7 mouse cellular contexts compared by ENCODE assay signal in the genomic region with DNA sequence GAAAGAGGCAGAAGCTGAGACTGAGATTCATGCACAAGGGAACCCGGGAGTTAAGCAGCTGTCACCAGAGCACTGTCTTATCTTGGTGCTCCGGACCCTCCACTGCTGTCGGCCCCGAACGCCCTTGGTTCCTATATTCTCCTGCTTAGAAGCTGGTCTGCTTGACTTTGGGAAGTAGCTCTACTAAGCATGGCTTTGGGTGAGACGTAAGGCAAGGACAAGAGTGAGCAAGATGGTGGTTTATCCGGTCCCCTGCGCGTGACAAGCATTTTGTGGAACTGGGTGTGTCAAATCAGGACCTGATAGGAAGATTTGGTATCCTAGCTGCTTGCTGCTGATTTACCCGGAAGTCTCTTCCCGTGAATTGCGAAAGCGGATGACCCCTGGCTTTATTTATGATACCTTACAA. TPM values are rescaled to one million over a fixed set of nuclear protein-coding genes. Genes with fewer than 3 reads are reported as not detected.
DNase-seq lines count a peak whose midpoint lies in the region; ATAC-seq lines count a peak whose summit lies in the region.

No protein-coding gene starts in this region.

- H3K4me1 ChIP-seq in embryonic facial prominence, embryonic 13.5 days = peaks cover 6% of the 10 kb centered on the region
- peaks cover 11% of the 10 kb centered on the region for H3K4me1 ChIP-seq in limb, embryonic 15.5 days
- peaks cover 10% of the 10 kb centered on the region for H3K4me1 ChIP-seq in midbrain, embryonic 14.5 days (ENCODE audit: control insufficient read depth, insufficient read depth, low read length)

- no peaks in the 10 kb centered on the region for H3K9me3 ChIP-seq in embryonic facial prominence, embryonic 13.5 days
- no peaks in the 10 kb centered on the region for H3K9me3 ChIP-seq in limb, embryonic 15.5 days
- H3K9me3 ChIP-seq in midbrain, embryonic 14.5 days (ENCODE audit: control insufficient read depth, low read length) = no peaks in the 10 kb centered on the region

- peak overlapping the region; percentile 55 for H3K4me3 ChIP-seq in embryonic facial prominence, embryonic 13.5 days
- H3K4me3 ChIP-seq in limb, embryonic 15.5 days = peak overlapping the region; percentile 84
- peak overlapping the region; percentile 79 for H3K4me3 ChIP-seq in midbrain, embryonic 14.5 days (replicated peaks; ENCODE audit: low read depth, low read length)

- H3K27ac ChIP-seq in embryonic facial prominence, embryonic 13.5 days = peak overlapping the region; percentile 94
- peak overlapping the region; percentile 97 for H3K27ac ChIP-seq in limb, embryonic 15.5 days
- H3K27ac ChIP-seq in midbrain, embryonic 14.5 days (replicated peaks; ENCODE audit: low read depth, low read length) = peak overlapping the region; percentile 97

- peak overlapping the region; percentile 78 for H3K9ac ChIP-seq in embryonic facial prominence, embryonic 13.5 days
- H3K9ac ChIP-seq in limb, embryonic 15.5 days = peak overlapping the region; percentile 56
- H3K9ac ChIP-seq in midbrain, embryonic 14.5 days (replicated peaks; ENCODE audit: low read length) = peak overlapping the region; percentile 89

- ATAC-seq in CD4-positive, CD25-positive, alpha-beta regulatory T cell, adult 4 months = peak; percentile 5
- 0 out of 2 replicates have a peak, but pooled peaks have one; percentile 1 for ATAC-seq in embryonic facial prominence, embryonic 13.5 days (ENCODE audit: insufficient number of reproducible peaks, insufficient read depth, low FRiP score, low TSS enrichment, low read depth)
- ATAC-seq in limb, embryonic 15.5 days (ENCODE audit: insufficient number of reproducible peaks, low FRiP score, low TSS enrichment, low read depth) = peak; percentile 9; the same call in 1 of the 2 replicates
- peak; percentile 48; the same call in 1 of the 2 replicates for ATAC-seq in midbrain, embryonic 14.5 days (ENCODE audit: low FRiP score, low TSS enrichment)

- WGBS in embryonic facial prominence, embryonic 13.5 days = 10% methylated on average over 13 of the region's 13 CpGs
- 7% methylated on average over 13 of the region's 13 CpGs for WGBS in limb, embryonic 15.5 days
- 14% methylated on average over 13 of the region's 13 CpGs for WGBS in midbrain, embryonic 14.5 days

- peaks cover 18% of the 10 kb centered on the region for H3K36me3 ChIP-seq in embryonic facial prominence, embryonic 13.5 days
- H3K36me3 ChIP-seq in limb, embryonic 15.5 days = peaks cover 22% of the 10 kb centered on the region
- H3K36me3 ChIP-seq in midbrain, embryonic 14.5 days (ENCODE audit: control insufficient read depth, insufficient read depth, low read length) = peaks cover 17% of the 10 kb centered on the region

- H3K4me2 ChIP-seq in embryonic facial prominence, embryonic 13.5 days = peak overlapping the region; percentile 71
- H3K4me2 ChIP-seq in limb, embryonic 15.5 days = peak overlapping the region; percentile 87
- peak overlapping the region; percentile 77 for H3K4me2 ChIP-seq in midbrain, embryonic 14.5 days (ENCODE audit: low read length)

- H3K27me3 ChIP-seq in embryonic facial prominence, embryonic 13.5 days = no peaks in the 10 kb centered on the region
- H3K27me3 ChIP-seq in limb, embryonic 15.5 days = no peaks in the 10 kb centered on the region
- H3K27me3 ChIP-seq in midbrain, embryonic 14.5 days (ENCODE audit: control insufficient read depth, insufficient read depth, low read length) = no peaks in the 10 kb centered on the region

- peak; percentile 84 for DNase-seq in 3T3-L1 (ENCODE audit: low read depth, low spot score)
- DNase-seq in induced T-regulatory cell, adult 2 months (ENCODE audit: low read depth) = peak; percentile 61
- peak; percentile 68 for DNase-seq in midbrain, embryonic 14.5 days
- no peak for DNase-seq in T-cell, adult 2 months (ENCODE audit: low spot score)

RNA-seq across cellular contexts. Expression of a gene that starts 0.7 kb away (rescaled TPM):
- polyA plus RNA-seq in CD4-positive, CD25-positive, alpha-beta regulatory T cell, adult 4 months (2017; shearing (Covaris generic)) = 10 to 100 TPM; 31.0 to 32.7 TPM
- polyA plus RNA-seq in embryonic facial prominence, embryonic 13.5 days (2015; fragmentation: Nextera tagmentation; extraction: Ambion mirVana) = 55.4 and 58.0 TPM in 2 replicates
- polyA plus RNA-seq in limb, embryonic 15.5 days (2015; fragmentation: Nextera tagmentation; extraction: Ambion mirVana) = 72.1 and 73.1 TPM in 2 replicates
- 85.8 and 100 TPM in 2 replicates for polyA plus RNA-seq in midbrain, embryonic 14.5 days (2014; fragmentation: Nextera tagmentation; extraction: Ambion mirVana)

RNA-seq across cellular contexts. Expression of a gene that starts 19.9 kb away (rescaled TPM):
- 10 to 100 TPM; 78.1 to 88.1 TPM for polyA plus RNA-seq in CD4-positive, CD25-positive, alpha-beta regulatory T cell, adult 4 months (2017; shearing (Covaris generic))
- 91.3 and 99.5 TPM in 2 replicates for polyA plus RNA-seq in embryonic facial prominence, embryonic 13.5 days (2015; fragmentation: Nextera tagmentation; extraction: Ambion mirVana)
- polyA plus RNA-seq in limb, embryonic 15.5 days (2015; fragmentation: Nextera tagmentation; extraction: Ambion mirVana) = 89.0 and 90.3 TPM in 2 replicates
- 59.0 and 62.3 TPM in 2 replicates for polyA plus RNA-seq in midbrain, embryonic 14.5 days (2014; fragmentation: Nextera tagmentation; extraction: Ambion mirVana)

RNA-seq across cellular contexts. Expression of a gene that starts 33.1 kb away (rescaled TPM):
- not detected for polyA plus RNA-seq in CD4-positive, CD25-positive, alpha-beta regulatory T cell, adult 4 months (2017; shearing (Covaris generic))
- 0.15 and 0.30 TPM in 2 replicates for polyA plus RNA-seq in embryonic facial prominence, embryonic 13.5 days (2015; fragmentation: Nextera tagmentation; extraction: Ambion mirVana)
- polyA plus RNA-seq in limb, embryonic 15.5 days (2015; fragmentation: Nextera tagmentation; extraction: Ambion mirVana) = 0.10 and 0.12 TPM in 2 replicates
- 0.19 and 0.37 TPM in 2 replicates for polyA plus RNA-seq in midbrain, embryonic 14.5 days (2014; fragmentation: Nextera tagmentation; extraction: Ambion mirVana)

RNA-seq across cellular contexts. Expression of a gene that starts 36.0 kb away (rescaled TPM):
- polyA plus RNA-seq in CD4-positive, CD25-positive, alpha-beta regulatory T cell, adult 4 months (2017; shearing (Covaris generic)) = 10 to 100 TPM; 18.5 to 36.3 TPM
- 20.8 and 24.0 TPM in 2 replicates for polyA plus RNA-seq in embryonic facial prominence, embryonic 13.5 days (2015; fragmentation: Nextera tagmentation; extraction: Ambion mirVana)
- 17.6 and 27.9 TPM in 2 replicates for polyA plus RNA-seq in limb, embryonic 15.5 days (2015; fragmentation: Nextera tagmentation; extraction: Ambion mirVana)
- 25.7 and 35.4 TPM in 2 replicates for polyA plus RNA-seq in midbrain, embryonic 14.5 days (2014; fragmentation: Nextera tagmentation; extraction: Ambion mirVana)

RNA-seq across cellular contexts. Expression of a gene that starts 52.7 kb away (rescaled TPM):
- polyA plus RNA-seq in CD4-positive, CD25-positive, alpha-beta regulatory T cell, adult 4 months (2017; shearing (Covaris generic)) = not detected
- 1.1 and 2.1 TPM in 2 replicates for polyA plus RNA-seq in embryonic facial prominence, embryonic 13.5 days (2015; fragmentation: Nextera tagmentation; extraction: Ambion mirVana)
- polyA plus RNA-seq in limb, embryonic 15.5 days (2015; fragmentation: Nextera tagmentation; extraction: Ambion mirVana) = not detected in 2 replicates
- polyA plus RNA-seq in midbrain, embryonic 14.5 days (2014; fragmentation: Nextera tagmentation; extraction: Ambion mirVana) = 0.18 TPM in 1 of 2 replicates, not detected in the other
